Mouse (Mus musculus): Measurements from ENCODE around the gene B4galt5. TPM values are rescaled to one million over a fixed set of nuclear protein-coding genes. Genes with fewer than 3 reads are reported as not detected.

B4galt5 gene
- total RNA-seq, 1 experiment from 2014 or later: 107 TPM

DNA sequence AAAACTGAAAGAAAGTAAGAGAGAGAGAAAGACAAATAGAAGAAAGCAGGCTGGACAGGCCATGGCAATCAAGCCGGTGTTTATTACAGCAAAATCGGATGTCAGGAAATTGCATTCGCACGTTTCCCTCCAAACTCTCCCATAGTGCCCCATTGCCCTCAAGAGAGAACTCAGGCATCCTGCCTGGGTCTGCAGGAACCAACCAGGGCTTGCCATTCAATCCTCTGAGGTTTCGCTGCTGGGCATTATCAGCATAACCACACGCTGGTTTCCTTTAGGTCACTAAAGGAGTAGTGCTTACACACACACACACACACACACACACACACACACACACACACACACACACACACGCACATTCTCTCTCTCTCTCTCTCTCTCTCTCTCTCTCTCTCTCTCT, 18.3 kb upstream of the B4galt5 start:
- peak; percentile 75 for ATAC-seq (replicated peaks; ENCODE audit: insufficient number of reproducible peaks, low FRiP score, low TSS enrichment, poor library complexity, severe bottlenecking)

- no peak for ATAC-seq (replicated peaks; ENCODE audit: insufficient number of reproducible peaks, low FRiP score, low TSS enrichment, poor library complexity, severe bottlenecking)
Measured at GRCm38 (mm10) chr2:167365063-167365462, 16.1 kb upstream of the B4galt5 start.

GRCm38 (mm10) chr2:167363272-167364045, 14.5 kb upstream of the B4galt5 start:
- ATAC-seq (replicated peaks; ENCODE audit: insufficient number of reproducible peaks, low FRiP score, low TSS enrichment, poor library complexity, severe bottlenecking): no peak

- ATAC-seq (replicated peaks; ENCODE audit: insufficient number of reproducible peaks, low FRiP score, low TSS enrichment, poor library complexity, severe bottlenecking): peak; percentile 81
Measured at GRCm38 (mm10) chr2:167358499-167358898, 9.5 kb upstream of the B4galt5 start.

DNA sequence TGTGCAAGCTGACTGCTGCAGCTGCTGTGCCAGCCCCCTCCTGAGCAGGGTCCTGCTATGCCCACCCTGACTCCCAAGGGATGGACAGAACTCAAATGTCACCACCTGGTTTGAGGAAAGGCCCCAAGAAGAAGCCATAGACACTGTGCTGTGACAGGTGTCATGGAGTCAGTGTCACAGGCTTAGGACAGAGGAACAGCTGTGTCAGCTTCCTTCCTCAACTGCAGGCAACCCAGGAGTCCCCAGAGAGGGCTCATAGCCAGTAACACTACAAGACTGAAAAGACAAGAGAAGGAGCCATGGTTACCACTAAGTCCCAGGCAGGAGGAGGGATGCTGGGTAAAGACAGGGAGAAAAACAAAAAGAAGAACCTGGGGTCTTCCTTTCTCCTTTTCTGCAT, 7.9 kb upstream of the B4galt5 start:
- no peak for ATAC-seq (replicated peaks; ENCODE audit: insufficient number of reproducible peaks, low FRiP score, low TSS enrichment, poor library complexity, severe bottlenecking)

- no peak for ATAC-seq (replicated peaks; ENCODE audit: insufficient number of reproducible peaks, low FRiP score, low TSS enrichment, poor library complexity, severe bottlenecking)
Measured at GRCm38 (mm10) chr2:167354611-167355165, 5.7 kb upstream of the B4galt5 start.

GRCm38 (mm10) chr2:167354046-167354445, 5.1 kb upstream of the B4galt5 start:
- ATAC-seq (replicated peaks; ENCODE audit: insufficient number of reproducible peaks, low FRiP score, low TSS enrichment, poor library complexity, severe bottlenecking): no peak

- ATAC-seq (replicated peaks; ENCODE audit: insufficient number of reproducible peaks, low FRiP score, low TSS enrichment, poor library complexity, severe bottlenecking): 0 out of 2 replicates have a peak, but pooled peaks have one; percentile 4
Measured at GRCm38 (mm10) chr2:167352496-167352895, 3.5 kb upstream of the B4galt5 start.

DNA sequence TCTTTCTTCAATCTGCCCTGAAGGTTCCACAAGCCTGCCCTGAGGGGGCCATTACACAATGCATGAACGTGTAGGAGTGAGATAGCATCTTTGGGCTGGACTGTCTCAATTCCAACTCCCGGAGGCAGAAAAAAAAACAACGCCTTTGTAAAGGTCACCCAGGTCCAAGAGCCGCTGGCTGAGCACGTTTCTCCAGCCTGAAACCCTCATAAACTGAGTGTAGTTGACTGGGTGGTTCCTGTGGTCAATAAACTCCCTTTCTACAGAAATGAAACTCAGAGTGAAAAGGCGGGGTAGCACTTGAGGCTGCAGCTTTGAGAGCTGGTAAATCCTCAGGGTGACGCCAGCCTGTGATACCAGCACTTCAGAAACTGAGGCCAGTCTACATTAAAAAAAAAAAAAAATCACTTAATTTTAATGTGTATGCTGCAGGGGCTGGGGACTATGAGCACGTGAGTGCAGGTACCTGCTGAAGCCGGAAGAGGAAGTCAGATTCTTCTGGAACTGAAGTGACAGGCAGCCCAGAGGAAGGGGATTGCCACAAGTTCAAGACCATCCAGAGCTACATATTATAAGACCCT, 2.5 kb upstream of the B4galt5 start:
- peak; percentile 45 for ATAC-seq (replicated peaks; ENCODE audit: insufficient number of reproducible peaks, low FRiP score, low TSS enrichment, poor library complexity, severe bottlenecking)

DNA sequence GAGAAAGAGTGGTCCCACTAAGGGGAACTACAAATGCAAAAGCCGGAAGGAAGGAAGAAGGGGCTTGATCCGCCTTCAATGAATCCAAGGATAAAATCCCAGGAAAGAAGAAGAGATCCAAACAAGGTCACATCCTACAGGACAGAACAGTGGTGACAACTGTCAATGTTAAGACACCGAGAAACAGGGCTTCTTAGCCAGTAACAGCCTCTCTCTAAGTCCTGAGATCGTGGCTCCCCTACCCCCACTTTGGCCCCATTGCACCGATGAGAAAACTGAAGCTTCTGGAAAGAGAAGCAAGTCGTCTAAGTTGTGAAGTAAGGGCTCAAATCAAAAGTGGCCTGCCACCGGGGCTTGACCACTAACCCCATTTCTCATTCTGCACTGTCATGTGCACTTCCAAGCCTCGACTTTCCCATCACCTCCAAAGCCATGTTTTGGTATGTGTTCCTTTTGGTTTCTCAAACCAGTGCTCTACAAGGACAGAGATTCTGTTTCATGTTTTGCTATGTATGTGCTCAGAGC, 1.2 kb upstream of the B4galt5 start:
- no peak for ATAC-seq (replicated peaks; ENCODE audit: insufficient number of reproducible peaks, low FRiP score, low TSS enrichment, poor library complexity, severe bottlenecking)

DNA sequence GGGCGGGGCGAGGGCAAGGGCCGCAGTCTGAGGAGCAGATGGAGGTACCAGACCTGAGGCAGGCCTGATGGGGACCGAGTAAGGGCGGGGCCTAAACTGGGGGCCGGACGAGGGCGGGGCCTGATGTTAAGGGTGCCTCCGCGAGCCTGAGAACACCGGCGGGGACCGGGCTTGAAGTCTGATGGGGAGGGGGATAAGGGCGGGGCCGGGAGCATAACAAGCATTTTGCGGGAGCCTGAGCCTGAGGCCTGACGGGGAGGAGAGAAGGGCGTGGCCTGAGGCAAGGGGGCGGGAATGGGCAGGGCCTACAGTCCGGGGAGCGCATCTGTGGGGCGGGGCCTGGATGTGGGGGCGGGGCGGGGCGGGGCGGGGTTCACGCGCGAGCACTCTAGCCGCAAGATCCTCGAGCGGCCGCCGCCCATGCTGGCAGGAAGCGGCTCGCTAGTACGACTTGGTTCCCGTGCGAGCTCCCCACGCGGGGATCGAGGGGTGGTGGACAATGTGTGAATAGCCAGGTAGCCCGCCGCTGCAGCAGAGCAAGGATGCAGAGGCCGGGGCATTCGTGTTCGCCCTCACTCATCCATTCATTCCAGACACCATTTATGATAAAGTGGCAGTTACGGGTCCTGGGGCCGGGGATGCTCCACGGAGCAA, 427 bp upstream of the B4galt5 start:
- peak; percentile 75 for ATAC-seq (replicated peaks; ENCODE audit: insufficient number of reproducible peaks, low FRiP score, low TSS enrichment, poor library complexity, severe bottlenecking)

DNA sequence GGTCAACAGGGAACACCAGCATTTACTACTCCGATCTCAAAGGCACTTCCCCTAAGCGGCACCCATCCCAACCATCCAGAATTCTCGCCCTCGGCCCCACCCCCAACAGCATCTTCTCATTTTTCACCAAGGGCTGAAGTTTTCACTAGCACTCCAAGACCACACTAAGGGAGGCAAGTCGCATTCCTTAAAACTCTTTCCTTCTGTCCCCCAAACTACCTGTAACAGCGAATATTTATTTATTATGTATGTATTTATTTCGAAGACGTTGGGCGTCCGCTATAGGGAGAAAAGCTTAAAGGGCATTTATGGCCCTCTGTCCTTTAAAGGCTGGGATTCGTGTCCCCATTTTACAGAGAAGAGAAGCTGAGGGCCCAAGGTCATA, 1.0 kb downstream of the B4galt5 start:
- no peak for ATAC-seq (replicated peaks; ENCODE audit: insufficient number of reproducible peaks, low FRiP score, low TSS enrichment, poor library complexity, severe bottlenecking)

GRCm38 (mm10) chr2:167347361-167347760, 1.6 kb downstream of the B4galt5 start:
- ATAC-seq (replicated peaks; ENCODE audit: insufficient number of reproducible peaks, low FRiP score, low TSS enrichment, poor library complexity, severe bottlenecking): no peak

DNA sequence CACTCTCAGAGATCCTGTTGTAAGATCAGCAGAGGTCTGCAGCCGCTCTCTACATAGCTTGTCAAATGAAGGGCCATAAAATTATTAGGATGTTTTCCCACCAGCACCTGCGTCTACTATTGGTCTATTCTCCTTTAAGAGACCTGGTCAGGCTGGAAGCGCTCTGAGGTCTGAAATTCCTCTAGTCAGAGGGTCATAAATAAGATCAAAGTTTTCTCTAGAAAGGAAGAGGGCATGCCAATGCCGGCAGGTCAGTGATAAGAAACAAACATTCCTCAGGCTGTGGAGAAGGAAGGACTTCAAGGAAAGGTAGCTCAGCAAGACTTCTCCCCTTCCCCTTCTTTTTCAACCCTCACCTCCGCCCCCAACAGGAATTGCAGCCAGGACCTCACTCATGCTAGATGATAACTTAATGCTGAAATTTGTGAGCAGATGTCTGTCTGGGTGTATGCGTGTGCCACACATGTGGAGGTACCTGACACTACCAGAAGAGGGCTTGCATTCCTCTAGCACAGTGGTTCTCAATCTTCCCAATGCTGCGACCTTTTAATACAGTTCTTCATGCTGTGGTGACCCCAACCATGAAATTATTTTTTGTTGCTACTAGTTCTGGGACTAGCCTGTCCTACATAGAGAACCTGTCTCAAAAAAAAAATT, 3.3 kb downstream of the B4galt5 start:
- ATAC-seq (replicated peaks; ENCODE audit: insufficient number of reproducible peaks, low FRiP score, low TSS enrichment, poor library complexity, severe bottlenecking): no peak

- ATAC-seq (replicated peaks; ENCODE audit: insufficient number of reproducible peaks, low FRiP score, low TSS enrichment, poor library complexity, severe bottlenecking): no peak
Measured at GRCm38 (mm10) chr2:167344871-167345507, 4.0 kb downstream of the B4galt5 start.

DNA sequence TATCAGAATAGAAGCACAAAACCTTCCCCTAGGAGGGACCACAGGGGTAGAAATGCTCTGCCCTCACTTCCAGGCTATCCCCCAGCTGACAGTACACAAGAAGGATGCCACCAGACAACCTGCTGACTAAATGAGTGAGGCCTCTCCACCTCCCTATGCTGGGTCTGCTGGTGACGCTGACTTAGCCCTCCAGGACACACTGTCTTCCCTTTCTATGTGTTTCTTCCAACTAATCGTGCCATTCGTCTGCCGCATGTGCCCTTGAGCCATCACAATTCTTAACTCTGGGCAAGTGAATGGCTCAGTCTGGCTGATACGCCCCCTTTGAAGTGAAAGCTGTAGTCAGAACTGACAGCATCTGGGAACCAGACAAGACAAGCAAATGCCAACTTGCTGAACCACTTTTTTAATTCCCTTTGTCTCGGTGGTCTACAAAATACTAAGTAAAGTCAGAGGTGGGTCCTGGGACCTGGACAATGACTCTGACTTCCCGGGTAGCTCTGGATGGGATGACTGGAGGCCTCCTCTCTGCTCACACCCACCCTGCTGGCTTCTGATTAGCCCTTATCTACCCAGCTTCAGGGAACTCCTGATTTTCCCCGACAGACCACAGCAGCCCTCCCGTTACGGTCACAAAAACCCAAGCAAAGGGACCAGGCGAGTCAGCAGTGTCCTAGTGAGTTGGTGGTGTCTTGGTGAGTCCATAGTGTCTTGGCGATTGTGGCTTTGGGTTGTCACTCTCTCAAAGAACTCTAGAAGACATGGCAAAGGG, 5.4 kb downstream of the B4galt5 start:
- ATAC-seq (replicated peaks; ENCODE audit: insufficient number of reproducible peaks, low FRiP score, low TSS enrichment, poor library complexity, severe bottlenecking): no peak

DNA sequence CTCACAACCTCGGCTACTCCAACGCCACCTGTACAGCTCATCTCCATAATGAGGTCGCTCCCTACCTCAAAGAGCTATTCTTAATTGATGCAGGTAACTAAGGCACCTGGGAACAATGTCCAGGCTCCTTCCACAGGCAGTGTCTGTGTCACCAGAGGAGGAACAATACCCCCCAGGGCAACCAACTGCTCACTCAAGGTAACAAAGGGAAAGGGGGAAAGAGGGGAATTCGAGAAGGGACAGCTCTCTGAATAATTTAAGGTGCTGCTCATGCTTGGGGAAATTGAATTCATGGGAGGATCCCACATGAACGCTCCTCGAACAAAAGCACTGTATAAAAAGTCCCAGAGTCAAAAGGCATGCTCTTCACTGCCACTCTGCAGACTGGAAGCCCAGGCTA, 6.1 kb downstream of the B4galt5 start:
- ATAC-seq (replicated peaks; ENCODE audit: insufficient number of reproducible peaks, low FRiP score, low TSS enrichment, poor library complexity, severe bottlenecking): no peak

- no peak for ATAC-seq (replicated peaks; ENCODE audit: insufficient number of reproducible peaks, low FRiP score, low TSS enrichment, poor library complexity, severe bottlenecking)
Measured at GRCm38 (mm10) chr2:167337580-167337979, 11.4 kb downstream of the B4galt5 start.

Data from monocyte, adult 5-6 weeks (primary cell).